Mouse (Mus musculus): ENCODE measurements around the gene Atf7ip. TPM values are rescaled to one million over a fixed set of nuclear protein-coding genes. Genes with fewer than 3 reads are reported as not detected.

Atf7ip gene
- polyA plus RNA-seq, 1 experiment from 2014 or later, result 31.2 TPM

- DNase-seq (ENCODE audit: low spot score) (no peak), ATAC-seq (replicated peaks; ENCODE audit: low FRiP score) (no peak)
- 85% methylated on average over 6 of the region's 6 CpGs for WGBS
- H3K27me3 ChIP-seq (replicated peaks; ENCODE audit: control insufficient read depth, insufficient read depth, low read length), result no peaks in the 10 kb centered on the region
- peaks cover 21% of the 10 kb centered on the region for H3K4me1 ChIP-seq (replicated peaks; ENCODE audit: control insufficient read depth, insufficient read depth, low read length)
- no peak overlapping the region for H3K4me2 ChIP-seq
- H3K4me3 ChIP-seq (ENCODE audit: low read depth, low read length), result no peak overlapping the region
- H3K27ac ChIP-seq (ENCODE audit: low read depth, low read length), result no peak overlapping the region
- no peaks in the 10 kb centered on the region for H3K9me3 ChIP-seq (ENCODE audit: control insufficient read depth, low read length)
- H3K9ac ChIP-seq (ENCODE audit: low read depth, low read length), result no peak overlapping the region
- H3K36me3 ChIP-seq (ENCODE audit: control insufficient read depth, insufficient read depth, low read length), result no peaks in the 10 kb centered on the region
Observed at GRCm38 (mm10) chr6:136548041-136548770, 42.2 kb downstream of the Atf7ip start.

GRCm38 (mm10) chr6:136548796-136549195, 42.8 kb downstream of the Atf7ip start:
- 88% methylated on average over 6 of the region's 6 CpGs for WGBS

GRCm38 (mm10) chr6:136549606-136550005, 43.6 kb downstream of the Atf7ip start:
- Histone ChIP-seq H3K9me3 (ENCODE audit: control insufficient read depth, low read length) (no peaks in the 10 kb centered on the region), H3K9ac (ENCODE audit: low read depth, low read length) (no peak overlapping the region), H3K4me1 (replicated peaks; ENCODE audit: control insufficient read depth, insufficient read depth, low read length) (peaks cover 18% of the 10 kb centered on the region), H3K36me3 (ENCODE audit: control insufficient read depth, insufficient read depth, low read length) (no peaks in the 10 kb centered on the region), H3K4me3 (ENCODE audit: low read depth, low read length) (no peak overlapping the region), H3K27me3 (replicated peaks; ENCODE audit: control insufficient read depth, insufficient read depth, low read length) (no peaks in the 10 kb centered on the region), H3K4me2 (no peak overlapping the region), H3K27ac (ENCODE audit: low read depth, low read length) (no peak overlapping the region)
- ATAC-seq (replicated peaks; ENCODE audit: low FRiP score) (no peak), DNase-seq (ENCODE audit: low spot score) (no peak)
- WGBS, result 89% methylated on average over 3 of the region's 3 CpGs

More at GRCm38 (mm10) chr6:136548796-136549195, 42.8 kb downstream of the Atf7ip start:
- Histone ChIP-seq H3K27me3 (replicated peaks; ENCODE audit: control insufficient read depth, insufficient read depth, low read length) (no peaks in the 10 kb centered on the region), H3K9ac (ENCODE audit: low read depth, low read length) (no peak overlapping the region), H3K9me3 (ENCODE audit: control insufficient read depth, low read length) (no peaks in the 10 kb centered on the region), H3K36me3 (ENCODE audit: control insufficient read depth, insufficient read depth, low read length) (no peaks in the 10 kb centered on the region), H3K4me2 (no peak overlapping the region), H3K4me1 (replicated peaks; ENCODE audit: control insufficient read depth, insufficient read depth, low read length) (peaks cover 18% of the 10 kb centered on the region), H3K27ac (ENCODE audit: low read depth, low read length) (no peak overlapping the region), H3K4me3 (ENCODE audit: low read depth, low read length) (no peak overlapping the region)
- DNase-seq (ENCODE audit: low spot score) (no peak), ATAC-seq (replicated peaks; ENCODE audit: low FRiP score) (no peak)

GRCm38 (mm10) chr6:136550596-136551304, 44.8 kb downstream of the Atf7ip start:
- 78% methylated on average over 7 of the region's 7 CpGs for WGBS
- peak; percentile 60 for ATAC-seq (replicated peaks; ENCODE audit: low FRiP score)
- H3K4me3 ChIP-seq (ENCODE audit: low read depth, low read length), result no peak overlapping the region
- no peaks in the 10 kb centered on the region for H3K27me3 ChIP-seq (replicated peaks; ENCODE audit: control insufficient read depth, insufficient read depth, low read length)
- peak overlapping the region; percentile 29; the same call in 1 of the 2 replicates for H3K4me2 ChIP-seq
- peaks cover 18% of the 10 kb centered on the region for H3K4me1 ChIP-seq (replicated peaks; ENCODE audit: control insufficient read depth, insufficient read depth, low read length)
- no peak for DNase-seq (ENCODE audit: low spot score)
- H3K36me3 ChIP-seq (ENCODE audit: control insufficient read depth, insufficient read depth, low read length), result no peaks in the 10 kb centered on the region
- H3K9ac ChIP-seq (ENCODE audit: low read depth, low read length), result no peak overlapping the region
- no peaks in the 10 kb centered on the region for H3K9me3 ChIP-seq (ENCODE audit: control insufficient read depth, low read length)
- no peak overlapping the region; the same call in 1 of the 2 replicates for H3K27ac ChIP-seq (ENCODE audit: low read depth, low read length)

GRCm38 (mm10) chr6:136551550-136552109, 45.7 kb downstream of the Atf7ip start:
- H3K9ac ChIP-seq (ENCODE audit: low read depth, low read length), result no peak overlapping the region
- H3K9me3 ChIP-seq (ENCODE audit: control insufficient read depth, low read length), result no peaks in the 10 kb centered on the region
- H3K27ac ChIP-seq (ENCODE audit: low read depth, low read length), result no peak overlapping the region
- DNase-seq (ENCODE audit: low spot score) (no peak), ATAC-seq (replicated peaks; ENCODE audit: low FRiP score) (no peak)
- H3K27me3 ChIP-seq (replicated peaks; ENCODE audit: control insufficient read depth, insufficient read depth, low read length), result no peaks in the 10 kb centered on the region
- H3K4me3 ChIP-seq (ENCODE audit: low read depth, low read length), result no peak overlapping the region
- H3K36me3 ChIP-seq (ENCODE audit: control insufficient read depth, insufficient read depth, low read length), result no peaks in the 10 kb centered on the region
- peaks cover 18% of the 10 kb centered on the region for H3K4me1 ChIP-seq (replicated peaks; ENCODE audit: control insufficient read depth, insufficient read depth, low read length)
- H3K4me2 ChIP-seq, result no peak overlapping the region
- WGBS, result 83% methylated on average over 7 of the region's 7 CpGs

GRCm38 (mm10) chr6:136553156-136553555, 47.2 kb downstream of the Atf7ip start:
- no peaks in the 10 kb centered on the region; the same call in 1 of the 2 replicates for H3K36me3 ChIP-seq (ENCODE audit: control insufficient read depth, insufficient read depth, low read length)
- H3K4me1 ChIP-seq (replicated peaks; ENCODE audit: control insufficient read depth, insufficient read depth, low read length), result peaks cover 16% of the 10 kb centered on the region
- WGBS, result 69% methylated on average over 5 of the region's 5 CpGs
- H3K27ac ChIP-seq (ENCODE audit: low read depth, low read length), result no peak overlapping the region
- H3K27me3 ChIP-seq (replicated peaks; ENCODE audit: control insufficient read depth, insufficient read depth, low read length), result no peaks in the 10 kb centered on the region
- H3K9ac ChIP-seq (ENCODE audit: low read depth, low read length), result no peak overlapping the region
- DNase-seq (ENCODE audit: low spot score) (no peak), ATAC-seq (replicated peaks; ENCODE audit: low FRiP score) (no peak)
- H3K9me3 ChIP-seq (ENCODE audit: control insufficient read depth, low read length), result no peaks in the 10 kb centered on the region
- peak overlapping the region; percentile 5; the same call in 1 of the 2 replicates for H3K4me2 ChIP-seq
- no peak overlapping the region for H3K4me3 ChIP-seq (ENCODE audit: low read depth, low read length)

- Histone ChIP-seq H3K4me2 (peak overlapping the region; percentile 55), H3K36me3 (ENCODE audit: control insufficient read depth, insufficient read depth, low read length) (no peaks in the 10 kb centered on the region; the same call in 1 of the 2 replicates), H3K27me3 (replicated peaks; ENCODE audit: control insufficient read depth, insufficient read depth, low read length) (no peaks in the 10 kb centered on the region), H3K9me3 (ENCODE audit: control insufficient read depth, low read length) (no peaks in the 10 kb centered on the region), H3K9ac (ENCODE audit: low read depth, low read length) (no peak overlapping the region), H3K4me1 (replicated peaks; ENCODE audit: control insufficient read depth, insufficient read depth, low read length) (peaks cover 13% of the 10 kb centered on the region), H3K27ac (ENCODE audit: low read depth, low read length) (no peak overlapping the region), H3K4me3 (ENCODE audit: low read depth, low read length) (no peak overlapping the region)
- DNase-seq (ENCODE audit: low spot score), result no peak
- peak; percentile 82 for ATAC-seq (replicated peaks; ENCODE audit: low FRiP score)
- 30% methylated on average over 11 of the region's 11 CpGs for WGBS
Observed at GRCm38 (mm10) chr6:136553767-136554569, 48.0 kb downstream of the Atf7ip start.

- no peak overlapping the region for H3K9ac ChIP-seq (ENCODE audit: low read depth, low read length)
- H3K4me2 ChIP-seq, result no peak overlapping the region
- 83% methylated on average over 7 of the region's 7 CpGs for WGBS
- no peaks in the 10 kb centered on the region for H3K27me3 ChIP-seq (replicated peaks; ENCODE audit: control insufficient read depth, insufficient read depth, low read length)
- H3K36me3 ChIP-seq (ENCODE audit: control insufficient read depth, insufficient read depth, low read length), result peaks cover 2% of the 10 kb centered on the region
- no peaks in the 10 kb centered on the region for H3K9me3 ChIP-seq (ENCODE audit: control insufficient read depth, low read length)
- H3K4me3 ChIP-seq (ENCODE audit: low read depth, low read length), result no peak overlapping the region
- H3K4me1 ChIP-seq (replicated peaks; ENCODE audit: control insufficient read depth, insufficient read depth, low read length), result peaks cover 13% of the 10 kb centered on the region
- no peak for DNase-seq (ENCODE audit: low spot score)
- no peak for ATAC-seq (replicated peaks; ENCODE audit: low FRiP score)
- peak overlapping the region; percentile 38; the same call in 1 of the 2 replicates for H3K27ac ChIP-seq (ENCODE audit: low read depth, low read length)
Observed at GRCm38 (mm10) chr6:136554774-136555522, 49.0 kb downstream of the Atf7ip start.
